Mouse (Mus musculus) liver, embryonic 15.5 days (tissue): ENCODE measurements around the gene Naa60. TPM values are rescaled to one million over a fixed set of nuclear protein-coding genes. Genes with fewer than 3 reads are reported as not detected.

Experiments used
- ATAC-seq: fragments of 200-750 bp; cut with Nextera tagmentation; 2 replicates; pipeline ENCODE4 v1.8.0; 2017; ENCODE audit warnings: moderate number of reproducible peaks, mild to moderate bottlenecking, moderate library complexity; ENCODE audit not compliant: insufficient read depth
- H3K27ac ChIP-seq: fragments of 300-500 bp; sonication (generic); replicated peaks from 2 replicates; pipeline ENCODE4 v1.5.1; 2015; ENCODE audit warnings: mild to moderate bottlenecking, inconsistent platforms
- H3K27me3 ChIP-seq: fragments of 300-500 bp; sonication (generic); 2 replicates; pipeline ENCODE4 v1.6.1; 2015; ENCODE audit warnings: mild to moderate bottlenecking, inconsistent platforms
- H3K36me3 ChIP-seq: fragments of 300-500 bp; sonication (generic); replicated peaks from 2 replicates; pipeline ENCODE4 v1.6.1; 2015; ENCODE audit warnings: moderate library complexity, mild to moderate bottlenecking, inconsistent platforms
- H3K4me1 ChIP-seq: fragments of 300-500 bp; sonication (generic); replicated peaks from 2 replicates; pipeline ENCODE4 v1.6.1; 2015; ENCODE audit warnings: inconsistent platforms
- H3K4me2 ChIP-seq: fragments of 300-500 bp; sonication (generic); 2 replicates; pipeline ENCODE4 v1.6.1; 2015; ENCODE audit warnings: moderate library complexity, mild to moderate bottlenecking, inconsistent platforms
- H3K4me3 ChIP-seq: fragments of 300-500 bp; sonication (generic); replicated peaks from 2 replicates; pipeline ENCODE4 v1.5.1; 2015; ENCODE audit warnings: mild to moderate bottlenecking, inconsistent platforms
- H3K9ac ChIP-seq: fragments of 300-500 bp; sonication (generic); 2 replicates; pipeline ENCODE4 v1.6.1; 2015; ENCODE audit warnings: moderate library complexity, mild to moderate bottlenecking, inconsistent platforms
- H3K9me3 ChIP-seq: fragments of 300-500 bp; sonication (generic); replicated peaks from 2 replicates; pipeline ENCODE4 v1.6.1; 2016; ENCODE audit warnings: inconsistent platforms
- WGBS: fragments of 180-500 bp; shearing (Covaris S2); methylation state at CpG from one replicate; pipeline ENCODE4 v1.1.7; 2015; ENCODE audit warnings: mixed read lengths; ENCODE audit not compliant: insufficient replicate concordance; 5-methylcytosine and 5-hydroxymethylcytosine counted together
- microRNA-seq: library from miRNA; unstranded; fragments of <30 nt; microRNA quantifications from one replicate; pipeline ENCODE4, GENCODE M21; 2016
- polyA plus RNA-seq: library from polyadenylated mRNA; unstranded; fragments of >200 nt; fragmentation: Nextera tagmentation; extraction: Ambion mirVana; gene quantifications from 2 replicates; pipeline ENCODE4 v1.2.1, GENCODE M21; 2015

Naa60 gene
- polyA plus RNA-seq, 1 experiment from 2014 or later = 21.9 TPM

GRCm38 (mm10) chr16:3928582-3928981, 56.4 kb downstream of the Naa60 start:
- Histone ChIP-seq H3K9ac (no peak overlapping the region), H3K4me3 (no peak overlapping the region), H3K36me3 (peaks cover 41% of the 10 kb centered on the region), H3K4me2 (no peak overlapping the region), H3K4me1 (no peaks in the 10 kb centered on the region), H3K27me3 (no peaks in the 10 kb centered on the region), H3K9me3 (no peaks in the 10 kb centered on the region), H3K27ac (no peak overlapping the region)
- no peak for ATAC-seq
- WGBS = 27% methylated on average over 1 of the region's 1 CpGs

DNA sequence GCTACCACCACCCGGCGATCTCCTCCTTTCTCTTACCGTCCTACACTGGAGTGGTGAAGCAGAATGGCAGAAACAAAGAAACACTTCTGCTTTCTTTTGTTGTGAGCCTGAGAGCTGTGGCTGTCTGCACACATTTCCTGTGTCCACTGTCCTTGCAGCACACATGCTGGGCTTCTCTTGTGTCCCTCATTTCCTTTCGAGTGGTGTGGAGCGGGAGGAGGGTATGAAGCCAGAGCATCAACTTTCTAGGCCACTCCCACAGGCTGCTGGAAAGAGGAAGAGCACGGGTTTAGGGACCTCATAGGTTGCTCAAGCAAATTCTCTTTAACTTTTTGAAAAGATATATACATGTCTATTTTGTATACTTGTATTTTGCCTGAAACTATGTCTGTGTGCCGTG, 57.0 kb downstream of the Naa60 start:
- Histone ChIP-seq H3K9ac (no peak overlapping the region), H3K27ac (no peak overlapping the region), H3K27me3 (no peaks in the 10 kb centered on the region), H3K36me3 (peaks cover 36% of the 10 kb centered on the region), H3K4me3 (no peak overlapping the region), H3K4me1 (0 out of 2 replicates have a peak, but pooled peaks cover 4% of the 10 kb centered on the region), H3K4me2 (no peak overlapping the region), H3K9me3 (no peaks in the 10 kb centered on the region)
- ATAC-seq = no peak
- WGBS = 53% methylated on average over 7 of the region's 7 CpGs

DNA sequence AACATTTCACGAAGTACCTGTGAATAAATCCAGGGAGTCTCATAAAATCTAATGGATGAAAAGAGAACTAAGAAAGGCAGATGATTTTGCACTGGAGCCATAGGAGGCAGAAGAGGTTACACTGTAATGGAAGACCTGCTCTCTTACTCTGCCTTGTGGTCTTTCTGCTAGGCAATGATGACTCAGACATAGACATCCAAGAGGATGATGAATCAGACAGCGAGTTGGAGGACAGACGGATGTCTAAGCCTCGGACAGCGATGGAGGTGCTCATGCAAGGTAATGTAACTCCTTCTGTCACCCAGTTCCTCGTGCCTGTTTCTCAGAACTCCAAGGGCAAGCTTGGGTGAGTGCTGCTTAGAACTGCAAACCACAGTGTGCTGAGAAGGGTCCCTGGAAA, 61.4 kb downstream of the Naa60 start:
- peaks cover 32% of the 10 kb centered on the region for H3K36me3 ChIP-seq
- no peak for ATAC-seq
- H3K27me3 ChIP-seq = no peaks in the 10 kb centered on the region
- no peak overlapping the region for H3K9ac ChIP-seq
- H3K4me2 ChIP-seq = no peak overlapping the region
- 79% methylated on average over 6 of the region's 6 CpGs for WGBS
- 0 out of 2 replicates have a peak, but pooled peaks cover 4% of the 10 kb centered on the region for H3K4me1 ChIP-seq
- H3K27ac ChIP-seq = no peak overlapping the region
- H3K4me3 ChIP-seq = no peak overlapping the region
- H3K9me3 ChIP-seq = no peaks in the 10 kb centered on the region

DNA sequence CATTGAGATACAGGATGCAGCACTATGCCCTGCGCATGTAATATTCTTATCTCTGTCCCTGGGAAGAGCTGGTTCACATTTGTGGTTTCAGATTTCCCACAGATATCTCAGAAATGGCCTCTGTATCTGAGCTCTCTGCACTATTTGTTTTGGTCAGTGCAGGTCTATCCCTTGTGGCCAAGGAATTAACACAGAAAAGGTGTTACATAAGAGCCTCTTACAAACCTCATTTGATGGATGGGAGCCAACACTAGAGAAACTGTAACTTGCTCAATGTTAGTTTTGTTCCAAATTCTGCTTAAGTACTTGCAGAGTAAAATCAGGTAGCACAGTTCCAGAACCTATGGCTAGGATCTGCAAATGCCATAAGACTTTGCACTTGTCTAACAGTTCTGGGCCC, 61.9 kb downstream of the Naa60 start:
- no peaks in the 10 kb centered on the region for H3K9me3 ChIP-seq
- no peak for ATAC-seq
- H3K4me3 ChIP-seq = no peak overlapping the region
- H3K27me3 ChIP-seq = no peaks in the 10 kb centered on the region
- H3K27ac ChIP-seq = no peak overlapping the region
- no peak overlapping the region for H3K9ac ChIP-seq
- 0 out of 2 replicates have a peak, but pooled peaks cover 4% of the 10 kb centered on the region for H3K4me1 ChIP-seq
- 50% methylated on average over 1 of the region's 1 CpGs for WGBS
- no peak overlapping the region for H3K4me2 ChIP-seq
- H3K36me3 ChIP-seq = peaks cover 34% of the 10 kb centered on the region

DNA sequence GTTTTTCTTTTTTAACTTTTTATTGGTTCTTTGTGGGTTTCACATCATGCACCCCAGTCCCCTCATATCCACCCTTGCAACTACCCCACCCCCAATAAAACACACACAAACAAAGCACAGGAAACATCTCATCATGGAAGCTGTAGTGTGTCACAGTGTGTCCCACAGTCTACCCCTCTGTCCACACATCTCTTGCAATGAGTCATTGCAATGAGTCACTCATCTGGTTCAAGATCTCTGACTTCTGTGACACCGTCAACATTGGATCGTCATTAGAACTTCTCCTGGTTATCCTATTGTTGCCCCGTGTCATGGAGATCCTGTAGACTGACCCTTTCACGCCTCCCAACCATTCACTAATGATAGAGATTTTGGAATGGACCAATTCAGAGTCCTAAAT, 62.5 kb downstream of the Naa60 start:
- WGBS = 73% methylated on average over 4 of the region's 4 CpGs
- peaks cover 30% of the 10 kb centered on the region for H3K36me3 ChIP-seq
- ATAC-seq = no peak
- no peaks in the 10 kb centered on the region for H3K9me3 ChIP-seq
- H3K27ac ChIP-seq = no peak overlapping the region
- H3K4me3 ChIP-seq = no peak overlapping the region
- H3K4me2 ChIP-seq = no peak overlapping the region
- no peaks in the 10 kb centered on the region for H3K27me3 ChIP-seq
- 0 out of 2 replicates have a peak, but pooled peaks cover 4% of the 10 kb centered on the region for H3K4me1 ChIP-seq
- H3K9ac ChIP-seq = no peak overlapping the region

DNA sequence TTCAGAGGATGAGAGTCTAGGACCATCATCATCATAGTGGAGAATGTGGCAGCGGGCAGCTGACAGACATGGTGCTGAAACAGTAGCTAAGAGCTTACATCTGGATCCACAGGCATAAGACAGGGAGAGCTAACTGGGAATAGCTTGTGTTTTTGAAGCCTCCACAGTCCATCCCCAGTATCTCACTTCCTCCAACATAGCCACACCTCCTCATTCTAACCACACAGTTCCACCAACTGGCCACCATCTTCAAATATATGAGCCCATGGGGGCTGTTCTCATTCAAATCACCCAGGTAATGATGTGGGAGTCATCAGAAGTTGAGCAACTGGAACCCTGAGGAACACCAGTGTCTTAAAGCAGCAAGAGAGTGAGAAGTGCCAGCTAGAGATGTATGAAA, 79.0 kb downstream of the Naa60 start:
- H3K9ac ChIP-seq = no peak overlapping the region

More for the DNA sequence above, 79.0 kb downstream of the Naa60 start:
- WGBS = 51% methylated on average over 1 of the region's 1 CpGs
- Histone ChIP-seq H3K27me3 (no peaks in the 10 kb centered on the region), H3K27ac (no peak overlapping the region), H3K4me2 (no peak overlapping the region), H3K36me3 (no peaks in the 10 kb centered on the region), H3K4me1 (no peaks in the 10 kb centered on the region), H3K9me3 (no peaks in the 10 kb centered on the region), H3K4me3 (no peak overlapping the region)
- ATAC-seq = no peak

Small RNAs within 50 kb of the gene (microRNA-seq; reads per million reads assigned to microRNA genes)
- gene Gm23493 = not detected

Other genes with a start within 250 kb of the Naa60 start
- gene Mefv, start 154.3 kb upstream of the Naa60 start, polyA plus RNA-seq = 0.41 and 0.46 TPM in 2 replicates
- gene Zfp263, start 128.3 kb upstream of the Naa60 start, polyA plus RNA-seq = 12.3 and 14.6 TPM in 2 replicates
- gene Olfr15, start 41.5 kb upstream of the Naa60 start, polyA plus RNA-seq = not detected in 2 replicates
- gene Zfp174, start 25.1 kb upstream of the Naa60 start, polyA plus RNA-seq = 0.24 and 0.48 TPM in 2 replicates
- gene Zfp597, start 12.2 kb downstream of the Naa60 start, polyA plus RNA-seq = 2.1 and 2.2 TPM in 2 replicates
- 0.43 and 0.46 TPM in 2 replicates for gene Gm20695, start 12.3 kb downstream of the Naa60 start, polyA plus RNA-seq
- 2.0 and 2.7 TPM in 2 replicates for gene 1700037C18Rik, start 36.3 kb downstream of the Naa60 start, polyA plus RNA-seq
- gene Cluap1, start 36.4 kb downstream of the Naa60 start, polyA plus RNA-seq = 4.6 and 6.4 TPM in 2 replicates
- 0.18 and 0.31 TPM in 2 replicates for gene Nlrc3, start 104.3 kb downstream of the Naa60 start, polyA plus RNA-seq
- 6.3 and 7.6 TPM in 2 replicates for gene Slx4, start 131.4 kb downstream of the Naa60 start, polyA plus RNA-seq
- gene Dnase1, start 164.6 kb downstream of the Naa60 start, polyA plus RNA-seq = 0.88 and 1.0 TPM in 2 replicates
- 75.6 and 81.1 TPM in 2 replicates for gene Trap1, start 205.5 kb downstream of the Naa60 start, polyA plus RNA-seq